Mouse (Mus musculus) spleen, postnatal 4 days (tissue): Measurements from ENCODE around the gene Bri3.

Experiments used
- DNase-seq, 2 experiments: peaks; one replicate each; pipeline ENCODE4 v3.0.0; 2022; ENCODE audit warnings: low spot score in 2 of 2

Bri3 gene

GRCm38 (mm10) chr5:144427861-144428260 is 183.6 kb downstream of the Bri3 start:
- no peak for DNase-seq

- DNase-seq: no peak
Observed at GRCm38 (mm10) chr5:144431481-144431880, 187.2 kb downstream of the Bri3 start.

GRCm38 (mm10) chr5:144439286-144440040 is 195.2 kb downstream of the Bri3 start:
- no peak for DNase-seq

GRCm38 (mm10) chr5:144441831-144442271 is 197.6 kb downstream of the Bri3 start:
- DNase-seq: no peak

- DNase-seq: no peak
Observed at GRCm38 (mm10) chr5:144446475-144447225, 202.4 kb downstream of the Bri3 start.

GRCm38 (mm10) chr5:144447226-144447616 is 203.0 kb downstream of the Bri3 start:
- no peak for DNase-seq

GRCm38 (mm10) chr5:144447975-144448374 is 203.7 kb downstream of the Bri3 start:
- DNase-seq: no peak

GRCm38 (mm10) chr5:144452776-144453455 is 208.7 kb downstream of the Bri3 start:
- no peak for DNase-seq

GRCm38 (mm10) chr5:144457623-144458287 is 213.5 kb downstream of the Bri3 start:
- no peak for DNase-seq

GRCm38 (mm10) chr5:144466987-144467386 is 222.8 kb downstream of the Bri3 start:
- no peak for DNase-seq

- no peak for DNase-seq
Observed at GRCm38 (mm10) chr5:144473056-144473455, 228.8 kb downstream of the Bri3 start.

- DNase-seq: no peak
Observed at GRCm38 (mm10) chr5:144479677-144480171, 235.5 kb downstream of the Bri3 start.

GRCm38 (mm10) chr5:144483659-144484375 is 239.6 kb downstream of the Bri3 start:
- no peak for DNase-seq

- DNase-seq: no peak
Observed at GRCm38 (mm10) chr5:144491308-144491707, 247.1 kb downstream of the Bri3 start.
